Mouse (Mus musculus): ENCODE data around the gene Igf2bp3. TPM values are rescaled to one million over a fixed set of nuclear protein-coding genes. Genes with fewer than 3 reads are reported as not detected.
A peak's percentile ranks its signal among the peaks of the same experiment; 100 is the strongest.

The Igf2bp3 gene
- polyA plus RNA-seq, 2 experiments from 2014 or later, result 2.5 to 4.6 TPM

GRCm38 (mm10) chr6:49057053-49058021 lies 157.4 kb downstream of the Igf2bp3 start:
- ATAC-seq, result peak; percentile 73

GRCm38 (mm10) chr6:49056009-49056408 lies 158.7 kb downstream of the Igf2bp3 start:
- ATAC-seq, result no peak

- no peak for ATAC-seq
These were observed 159.5 kb downstream of the Igf2bp3 start for GRCm38 (mm10) chr6:49055256-49055733.

GRCm38 (mm10) chr6:49052191-49052590 lies 162.6 kb downstream of the Igf2bp3 start:
- no peak for ATAC-seq

- no peak for ATAC-seq
These were observed 163.9 kb downstream of the Igf2bp3 start for GRCm38 (mm10) chr6:49050677-49051410.

GRCm38 (mm10) chr6:49048395-49048794 lies 166.4 kb downstream of the Igf2bp3 start:
- no peak for ATAC-seq

- ATAC-seq, result no peak
These were observed 166.9 kb downstream of the Igf2bp3 start for GRCm38 (mm10) chr6:49047848-49048247.

- no peak for ATAC-seq
These were observed 167.8 kb downstream of the Igf2bp3 start for GRCm38 (mm10) chr6:49046976-49047375.

GRCm38 (mm10) chr6:49046502-49046901 lies 168.3 kb downstream of the Igf2bp3 start:
- no peak for ATAC-seq

GRCm38 (mm10) chr6:49039470-49040180 lies 175.1 kb downstream of the Igf2bp3 start:
- peak; percentile 36 for ATAC-seq

- no peak for ATAC-seq
These were observed 177.5 kb downstream of the Igf2bp3 start for GRCm38 (mm10) chr6:49037268-49037662.

GRCm38 (mm10) chr6:49036275-49037267 lies 178.2 kb downstream of the Igf2bp3 start, which contains the start of gene Gpnmb:
Gene Gpnmb, plus strand, starts transcription at chr6:49036546.
- ATAC-seq, result peak; percentile 80

Other genes starting within 250 kb of the Igf2bp3 start
- under 1 TPM in 1 of 2 experiments, not detected in 1; 0.79 TPM for gene Doxl2, start 240.0 kb downstream of the Igf2bp3 start, polyA plus RNA-seq (2017; shearing (Covaris generic))
- gene Svs1, start 228.1 kb downstream of the Igf2bp3 start, polyA plus RNA-seq (2017; shearing (Covaris generic)), result not detected
- gene Gpnmb, start 178.4 kb downstream of the Igf2bp3 start, polyA plus RNA-seq (2017; shearing (Covaris generic)), result 1 to 10 TPM; 1.6 to 1.9 TPM
- 10 to 100 TPM; 21.0 to 49.0 TPM for gene Malsu1, start 141.2 kb downstream of the Igf2bp3 start, polyA plus RNA-seq (2017; shearing (Covaris generic))
- gene Tra2a, start 49.1 kb upstream of the Igf2bp3 start, polyA plus RNA-seq (2017; shearing (Covaris generic)), result 10 to 100 TPM; 29.2 to 30.3 TPM
- 10 to 100 TPM; 11.1 to 14.8 TPM for gene Ccdc126, start 104.3 kb upstream of the Igf2bp3 start, polyA plus RNA-seq (2017; shearing (Covaris generic))
- 1 to 10 TPM; 3.9 to 4.9 TPM for gene Fam221a, start 152.8 kb upstream of the Igf2bp3 start, polyA plus RNA-seq (2017; shearing (Covaris generic))
- gene Stk31, start 180.6 kb upstream of the Igf2bp3 start, polyA plus RNA-seq (2017; shearing (Covaris generic)), result not detected